Mouse (Mus musculus) hindbrain, embryonic 14.5 days (tissue): Measurements from ENCODE around the gene Sf1. TPM values are rescaled to one million over a fixed set of nuclear protein-coding genes. Genes with fewer than 3 reads are reported as not detected.

Experiments
- ATAC-seq: fragments of 200-750 bp; cut with Nextera tagmentation; 2 replicates; pipeline ENCODE4 v1.8.0; 2017; ENCODE audit warnings: moderate number of reproducible peaks, mild to moderate bottlenecking, moderate TSS enrichment, moderate library complexity; ENCODE audit not compliant: low FRiP score
- DNase-seq: peaks from one replicate; pipeline ENCODE4 v3.0.0-alpha.2; 2015; ENCODE audit warnings: low spot score
- H3K27ac ChIP-seq: fragments of 300-500 bp; sonication (generic); 2 replicates; pipeline ENCODE4 v1.5.1; 2014; ENCODE audit warnings: mild to moderate bottlenecking, moderate library complexity
- H3K27me3 ChIP-seq: fragments of 300-500 bp; sonication (generic); 2 replicates; pipeline ENCODE4 v1.6.1; 2014; ENCODE audit warnings: mild to moderate bottlenecking, low read length, mixed read lengths; ENCODE audit not compliant: control insufficient read depth, insufficient read depth
- H3K36me3 ChIP-seq: fragments of 300-500 bp; sonication (generic); replicated peaks from 2 replicates; pipeline ENCODE4 v1.6.1; 2014; ENCODE audit not compliant: control insufficient read depth, insufficient read depth
- H3K4me1 ChIP-seq: fragments of 300-500 bp; sonication (generic); replicated peaks from 2 replicates; pipeline ENCODE4 v1.6.1; 2014; ENCODE audit warnings: antibody characterized with exemption, low read length, mixed read lengths; ENCODE audit not compliant: control insufficient read depth, insufficient read depth
- H3K4me2 ChIP-seq: fragments of 300-500 bp; sonication (generic); replicated peaks from 2 replicates; pipeline ENCODE4 v1.6.1; 2014; ENCODE audit warnings: mild to moderate bottlenecking, moderate library complexity
- H3K4me3 ChIP-seq: fragments of 300-500 bp; sonication (generic); replicated peaks from 2 replicates; pipeline ENCODE4 v1.5.1; 2014; ENCODE audit warnings: mild to moderate bottlenecking, low read length
- H3K9ac ChIP-seq: fragments of 300-500 bp; sonication (generic); 2 replicates; pipeline ENCODE4 v1.6.1; 2014
- H3K9me3 ChIP-seq: fragments of 300-500 bp; sonication (generic); 2 replicates; pipeline ENCODE4 v1.6.1; 2016; ENCODE audit warnings: low read length; ENCODE audit not compliant: control insufficient read depth
- WGBS: fragments of 180-500 bp; shearing (Covaris S2); extraction: QIAGEN DNeasy Blood & Tissue Kit; methylation state at CpG from one replicate; pipeline ENCODE4 v1.1.7; 2014; 5-methylcytosine and 5-hydroxymethylcytosine counted together
- polyA plus RNA-seq: library from polyadenylated mRNA; unstranded; fragments of >200 nt; fragmentation: Nextera tagmentation; extraction: Ambion mirVana; gene quantifications from 2 replicates; pipeline ENCODE4 v1.2.1, GENCODE M21; 2014

Sf1 gene
- polyA plus RNA-seq, 1 experiment from 2014 or later, result 103 TPM

DNA sequence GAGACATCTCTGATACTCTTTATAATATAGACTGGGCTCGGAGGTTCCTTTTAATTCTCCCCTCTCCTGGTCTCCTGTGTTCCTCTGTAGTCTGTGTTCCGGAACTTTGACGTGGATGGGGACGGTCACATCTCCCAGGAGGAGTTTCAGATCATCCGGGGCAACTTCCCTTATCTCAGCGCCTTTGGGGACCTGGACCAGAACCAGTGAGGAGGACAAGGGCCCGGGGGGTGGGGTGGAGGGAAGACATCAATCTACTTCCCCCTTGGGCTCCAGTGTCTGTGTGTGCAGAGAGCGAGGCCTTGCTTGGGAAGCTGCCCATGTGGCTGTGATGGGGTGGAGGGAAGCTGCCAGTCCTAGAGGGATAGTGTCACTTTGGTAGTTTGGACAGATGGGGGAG, 45.3 kb downstream of the Sf1 start:
- H3K4me2 ChIP-seq, result no peak overlapping the region
- H3K27me3 ChIP-seq, result no peaks in the 10 kb centered on the region
- H3K9ac ChIP-seq, result no peak overlapping the region
- no peaks in the 10 kb centered on the region for H3K36me3 ChIP-seq
- DNase-seq (no peak), ATAC-seq (no peak)
- no peak overlapping the region for H3K4me3 ChIP-seq
- no peak overlapping the region for H3K27ac ChIP-seq
- no peaks in the 10 kb centered on the region for H3K4me1 ChIP-seq
- 73% methylated on average over 8 of the region's 8 CpGs for WGBS
- H3K9me3 ChIP-seq, result no peaks in the 10 kb centered on the region

DNA sequence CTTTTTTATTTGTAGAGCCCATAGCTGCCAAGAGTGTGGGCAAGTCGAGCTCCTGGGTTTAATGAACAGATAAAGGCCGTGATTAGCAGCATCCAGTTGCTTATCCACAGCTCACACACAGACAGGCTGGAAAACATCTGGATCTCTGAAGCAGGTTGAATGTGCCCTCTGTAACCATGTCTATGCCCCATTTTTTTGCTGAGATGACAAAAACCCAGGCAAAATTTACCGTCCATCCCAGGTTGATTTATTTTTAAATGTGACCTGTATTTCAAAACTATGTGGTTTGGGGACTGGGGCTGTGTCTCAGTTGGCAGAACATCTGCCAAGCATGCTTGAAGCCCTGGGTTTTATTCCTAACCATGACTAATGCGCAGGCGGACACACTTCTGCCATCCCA, 45.7 kb downstream of the Sf1 start:
- H3K9ac ChIP-seq, result no peak overlapping the region
- no peak overlapping the region for H3K4me2 ChIP-seq
- 82% methylated on average over 5 of the region's 5 CpGs for WGBS
- DNase-seq (no peak), ATAC-seq (no peak)
- H3K27ac ChIP-seq, result no peak overlapping the region
- H3K27me3 ChIP-seq, result no peaks in the 10 kb centered on the region
- H3K9me3 ChIP-seq, result no peaks in the 10 kb centered on the region
- H3K36me3 ChIP-seq, result no peaks in the 10 kb centered on the region
- no peaks in the 10 kb centered on the region for H3K4me1 ChIP-seq
- no peak overlapping the region for H3K4me3 ChIP-seq

DNA sequence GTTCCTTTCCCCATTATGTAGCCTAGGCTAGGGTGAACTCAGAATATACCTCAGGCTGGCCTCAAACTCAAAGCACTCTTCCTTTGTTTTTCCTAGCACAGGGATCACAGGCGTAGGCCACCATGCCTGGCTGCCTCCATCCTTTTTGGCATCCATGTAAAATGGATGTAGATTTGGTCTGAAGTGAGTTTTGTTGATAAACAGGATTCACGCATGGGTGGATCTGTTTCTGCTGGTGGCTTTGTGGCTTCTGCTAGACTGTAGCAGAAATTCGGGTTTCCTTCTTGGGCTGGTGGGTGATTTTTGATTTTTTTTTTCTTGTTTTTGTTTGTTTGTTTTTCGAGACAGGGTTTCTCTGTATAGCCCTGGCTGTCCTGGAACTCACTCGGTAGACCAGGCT, 46.4 kb downstream of the Sf1 start:
- H3K36me3 ChIP-seq, result no peaks in the 10 kb centered on the region
- H3K27me3 ChIP-seq, result no peaks in the 10 kb centered on the region
- DNase-seq (no peak), ATAC-seq (no peak)
- no peak overlapping the region for H3K4me3 ChIP-seq
- H3K4me1 ChIP-seq, result peaks cover 4% of the 10 kb centered on the region
- no peak overlapping the region for H3K9ac ChIP-seq
- WGBS, result 86% methylated on average over 5 of the region's 5 CpGs
- no peaks in the 10 kb centered on the region for H3K9me3 ChIP-seq
- no peak overlapping the region for H3K4me2 ChIP-seq
- no peak overlapping the region for H3K27ac ChIP-seq

DNA sequence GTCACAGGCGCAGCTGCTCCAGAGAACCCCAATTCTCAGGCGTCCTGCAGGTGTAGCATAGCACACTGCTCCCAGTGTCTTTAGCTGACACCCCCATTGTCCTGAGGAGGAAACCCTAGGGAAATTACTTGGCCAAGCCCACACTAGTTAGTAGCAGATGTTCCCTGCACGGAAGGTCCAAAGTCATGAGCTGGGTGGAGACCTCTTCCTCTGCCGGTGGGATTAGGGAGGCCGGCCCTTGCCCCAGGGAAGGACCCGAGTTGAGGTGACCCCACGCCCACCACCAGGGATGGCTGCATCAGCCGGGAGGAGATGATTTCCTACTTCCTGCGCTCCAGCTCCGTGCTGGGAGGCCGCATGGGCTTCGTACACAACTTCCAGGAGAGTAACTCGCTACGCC, 49.3 kb downstream of the Sf1 start:
- ATAC-seq (no peak), DNase-seq (no peak)
- Histone ChIP-seq H3K4me3 (no peak overlapping the region), H3K27ac (no peak overlapping the region), H3K27me3 (no peaks in the 10 kb centered on the region), H3K9ac (no peak overlapping the region), H3K4me1 (peaks cover 32% of the 10 kb centered on the region), H3K4me2 (no peak overlapping the region), H3K9me3 (no peaks in the 10 kb centered on the region), H3K36me3 (no peaks in the 10 kb centered on the region)
- 75% methylated on average over 14 of the region's 14 CpGs for WGBS

DNA sequence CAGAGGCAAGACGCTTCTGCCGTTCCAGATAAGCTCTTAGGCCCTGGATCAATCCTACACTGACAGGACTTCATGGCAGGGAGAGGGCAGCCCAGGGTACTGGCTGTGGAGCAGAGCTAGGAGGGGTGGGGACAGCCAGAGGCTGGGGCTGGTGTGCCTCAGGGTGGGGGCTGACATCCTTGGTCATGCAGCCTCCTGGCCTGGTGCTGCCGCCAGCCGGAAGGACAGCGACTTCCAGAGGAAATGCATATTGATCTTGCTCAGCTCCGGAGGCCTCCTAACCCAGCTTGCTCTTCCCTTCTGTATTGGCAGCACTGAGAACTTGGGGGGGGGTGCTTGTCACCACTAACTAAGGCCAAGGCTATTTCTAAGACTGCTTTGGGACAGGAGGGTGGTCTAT, 52.0 kb downstream of the Sf1 start:
- Histone ChIP-seq H3K27ac (peak overlapping the region; percentile 85), H3K9ac (0 out of 2 replicates have a peak overlapping the region, but pooled peaks have one; percentile 19), H3K4me1 (peaks cover 44% of the 10 kb centered on the region), H3K4me3 (no peak overlapping the region), H3K36me3 (no peaks in the 10 kb centered on the region), H3K9me3 (no peaks in the 10 kb centered on the region), H3K27me3 (no peaks in the 10 kb centered on the region), H3K4me2 (peak overlapping the region; percentile 23; the same call in 1 of the 2 replicates)
- ATAC-seq, result no peak
- DNase-seq, result no peak
- 30% methylated on average over 6 of the region's 6 CpGs for WGBS

DNA sequence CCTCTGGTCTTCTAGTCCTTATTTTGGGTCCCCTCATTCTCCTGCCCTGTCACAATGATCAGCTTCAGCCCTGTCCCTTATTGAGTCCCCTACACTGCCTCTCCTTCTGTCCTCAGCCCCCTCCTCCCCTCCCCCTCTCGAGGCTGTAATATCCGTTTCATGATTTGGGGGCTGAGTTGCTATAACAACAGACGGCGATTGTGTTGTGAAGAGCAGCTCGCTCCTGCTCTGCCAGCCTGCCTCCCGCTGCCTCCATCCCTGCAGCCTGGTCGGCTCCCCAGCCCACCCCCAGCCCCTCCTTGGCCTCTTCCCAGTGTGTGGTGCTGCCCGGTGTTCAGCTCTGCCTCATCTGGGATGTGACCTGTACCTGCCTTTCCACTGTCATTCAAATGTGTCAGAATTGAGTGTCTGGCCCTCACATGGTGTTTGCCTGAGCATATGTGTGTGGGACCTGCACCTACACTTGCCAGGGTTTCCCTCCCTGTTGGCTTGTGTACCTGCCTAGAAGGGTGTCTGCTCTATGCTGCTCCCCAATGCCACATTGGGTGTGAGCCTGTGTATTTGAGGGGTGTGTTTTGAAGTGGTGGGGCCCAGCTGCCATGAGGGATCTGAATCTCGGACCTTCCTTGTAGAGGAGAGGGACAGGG, 52.8 kb downstream of the Sf1 start:
- Histone ChIP-seq H3K9me3 (no peaks in the 10 kb centered on the region), H3K27me3 (no peaks in the 10 kb centered on the region), H3K4me2 (peak overlapping the region; percentile 23), H3K27ac (peak overlapping the region; percentile 85), H3K4me1 (peaks cover 52% of the 10 kb centered on the region), H3K9ac (peak overlapping the region; percentile 19; the same call in 1 of the 2 replicates), H3K4me3 (no peak overlapping the region), H3K36me3 (no peaks in the 10 kb centered on the region)
- peak; percentile 76 for DNase-seq
- WGBS, result 3% methylated on average over 9 of the region's 9 CpGs
- ATAC-seq, result peak; percentile 31; the same call in 1 of the 2 replicates

DNA sequence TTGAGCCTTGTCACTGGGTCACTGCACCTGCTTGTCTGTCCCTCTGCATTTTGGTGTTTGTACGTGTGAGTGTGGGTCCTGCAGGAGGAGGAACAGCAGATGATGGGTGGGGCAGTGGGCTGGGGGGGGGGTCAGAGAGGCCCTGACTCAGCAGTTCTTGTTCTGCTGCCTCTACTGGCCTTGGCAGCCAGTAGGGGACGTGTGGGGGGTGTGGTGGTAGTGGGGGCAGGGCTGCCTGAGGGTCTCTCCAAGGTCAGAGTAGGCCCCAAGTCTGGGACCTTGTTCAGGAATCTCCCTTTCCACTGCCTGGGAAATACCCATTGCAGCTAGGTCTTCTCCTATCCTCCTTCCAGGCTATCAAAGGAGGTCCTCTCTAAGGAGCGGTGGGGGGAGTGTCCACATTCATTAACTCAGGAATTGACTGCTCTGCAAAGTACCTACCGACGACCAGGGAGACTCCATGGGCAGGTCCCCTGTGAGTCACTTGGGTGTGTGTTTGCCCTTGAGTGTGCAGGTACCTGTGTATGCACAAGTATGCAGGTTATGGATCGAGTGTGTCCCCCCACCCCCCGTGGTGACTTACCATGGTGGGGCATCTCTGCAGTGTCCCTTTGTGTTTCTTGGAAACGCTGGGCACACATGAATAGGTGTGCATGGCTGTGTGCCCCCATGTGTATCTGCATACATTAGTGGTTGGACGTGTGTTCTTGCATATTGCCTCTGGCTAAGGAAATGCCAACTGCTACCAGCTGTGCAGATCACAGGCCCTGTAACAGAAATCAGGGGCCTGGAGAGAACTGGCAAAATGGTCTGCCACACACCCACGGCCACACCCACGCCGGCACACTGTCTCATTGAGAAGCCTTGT, 53.6 kb downstream of the Sf1 start:
- WGBS, result 53% methylated on average over 12 of the region's 12 CpGs
- H3K27ac ChIP-seq, result peak overlapping the region; percentile 93
- no peak for DNase-seq
- H3K4me1 ChIP-seq, result peaks cover 60% of the 10 kb centered on the region
- H3K9me3 ChIP-seq, result no peaks in the 10 kb centered on the region
- no peak overlapping the region for H3K4me3 ChIP-seq
- H3K36me3 ChIP-seq, result no peaks in the 10 kb centered on the region
- H3K4me2 ChIP-seq, result peak overlapping the region; percentile 71; the same call in 1 of the 2 replicates
- no peaks in the 10 kb centered on the region for H3K27me3 ChIP-seq
- no peak for ATAC-seq
- H3K9ac ChIP-seq, result 0 out of 2 replicates have a peak overlapping the region, but pooled peaks have one; percentile 80

DNA sequence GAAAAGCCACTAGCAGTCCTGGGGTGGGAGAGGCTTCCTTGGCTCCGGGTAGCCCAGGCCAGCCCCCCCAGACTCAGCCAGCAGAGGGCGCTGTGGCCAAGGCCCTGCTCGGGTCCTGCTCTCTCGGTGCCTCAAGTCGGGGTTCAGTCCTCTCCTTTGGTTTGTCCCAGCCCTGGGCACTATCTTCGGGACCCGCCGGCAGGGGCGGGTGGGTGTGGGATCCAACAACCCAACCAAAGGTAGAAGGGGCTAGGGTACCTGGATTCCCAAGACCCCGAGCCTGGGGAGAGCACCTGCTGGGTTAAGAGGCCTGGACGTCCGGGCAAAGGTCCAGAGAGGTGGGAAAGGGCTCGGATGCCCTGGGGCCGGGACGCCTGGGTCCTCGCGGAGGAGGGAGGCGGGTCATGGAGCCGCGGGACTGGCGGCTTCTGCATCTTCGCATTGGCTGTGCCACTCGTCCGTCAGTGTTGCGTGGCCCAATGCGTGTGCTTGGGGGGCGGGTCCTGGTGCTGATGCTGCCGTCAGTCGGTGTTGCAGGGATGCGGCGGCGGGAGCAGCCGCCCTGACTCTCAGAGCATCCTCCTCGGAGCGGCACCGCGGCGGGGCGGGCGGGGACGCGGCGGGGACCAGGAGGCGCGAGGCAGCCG, 54.9 kb downstream of the Sf1 start, which contains the start of gene Nrxn2:
Gene Nrxn2 (plus strand): TSS at position 499 of the 647 bp plus-strand sequence.
- H3K27ac ChIP-seq, result peak within 1 kb of the TSS; percentile 93
- ATAC-seq (peak; percentile 93), DNase-seq (peak; percentile 94)
- peak within 1 kb of the TSS; percentile 47 for H3K4me3 ChIP-seq
- peak within 1 kb of the TSS; percentile 71 for H3K4me2 ChIP-seq
- no peaks in the 10 kb centered on the region for H3K36me3 ChIP-seq
- no peaks in the 10 kb centered on the region for H3K9me3 ChIP-seq
- under 1% methylated on average over 40 of the region's 46 CpGs for WGBS
- peak within 1 kb of the TSS; percentile 80 for H3K9ac ChIP-seq
- peaks cover 72% of the 10 kb centered on the region for H3K4me1 ChIP-seq
- no peaks in the 10 kb centered on the region for H3K27me3 ChIP-seq
